Mouse (Mus musculus) testis, adult 2 months (tissue): ENCODE measurements around the gene Ptgdr.

Source experiments
- CTCF ChIP-seq: fragments of 200-500 bp; IDR thresholded peaks from 2 replicates; pipeline ENCODE4 v1.5.1; 2012; ENCODE audit warnings: low read depth, mild to moderate bottlenecking, inconsistent platforms, low read length, moderate library complexity; ENCODE audit not compliant: control insufficient read depth, insufficient read depth, insufficient replicate concordance
- POLR2A ChIP-seq: fragments of 200-500 bp; IDR thresholded peaks from 2 replicates; pipeline ENCODE4 v1.6.1; 2012; ENCODE audit warnings: low read depth, mild to moderate bottlenecking, inconsistent platforms, low read length, moderate library complexity; ENCODE audit not compliant: control insufficient read depth

GRCm38 (mm10) chr14:44858372-44858771 lies 803 bp downstream of the Ptgdr start:
- TF ChIP-seq CTCF (no peak), POLR2A (peak; percentile 52; the same call in 1 of the 2 replicates)
